ENCODE assay signal across 10 mouse cellular contexts in the genomic region with DNA sequence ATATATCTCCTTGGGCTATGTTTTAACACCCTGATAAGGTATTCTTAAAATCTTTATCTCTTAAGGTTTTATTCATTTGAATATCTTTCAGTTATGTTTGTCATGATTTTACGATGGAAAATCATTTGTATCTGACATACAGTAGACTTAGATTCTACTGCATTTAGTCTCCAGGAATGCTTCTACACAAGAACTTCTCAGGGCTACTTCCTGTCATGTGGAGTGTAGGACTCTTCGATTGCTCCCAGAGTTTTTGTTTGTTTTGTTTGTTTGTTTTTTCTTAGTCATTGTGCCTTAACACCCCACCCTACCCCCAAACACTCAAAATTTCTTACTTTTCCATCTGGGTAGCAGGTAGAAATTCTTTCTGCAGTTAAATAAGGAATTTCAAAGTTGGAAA. TPM values are rescaled to one million over a fixed set of nuclear protein-coding genes. Genes with fewer than 3 reads are reported as not detected.
A peak's percentile ranks its signal among the peaks of the same experiment; 100 is the strongest.
DNase-seq lines count a peak whose midpoint lies in the region; ATAC-seq and TF ChIP-seq lines count a peak whose summit lies in the region.
"Had no signal": no experiment of that assay in that cellular context is flagged by ENCODE, and none has a peak within 500 bp of the region (broad histone marks: within the 10 kb centered on the region; RNA-seq: fewer than 3 reads in every experiment).

No protein-coding gene starts in this region.

- no peak for ATAC-seq in heart, embryonic 12.5 days (ENCODE audit: insufficient number of reproducible peaks, low FRiP score)
- no peak for ATAC-seq in hindbrain, embryonic 12.5 days (ENCODE audit: low FRiP score)

- no peak for TF ChIP-seq CTCF in E14TG2a.4 (conservative IDR thresholded peaks at IDR 0.05; ENCODE audit: low read length)

- no peak overlapping the region for H3K27ac ChIP-seq in heart, embryonic 12.5 days (ENCODE audit: poor library complexity, severe bottlenecking)
- H3K27ac ChIP-seq in hindbrain, embryonic 12.5 days: no peak overlapping the region
- no peak overlapping the region for H3K27ac ChIP-seq in midbrain, embryonic 10.5 days (replicated peaks)

- H3K4me3 ChIP-seq in heart, embryonic 12.5 days: peak overlapping the region; percentile 26; the same call in 1 of the 2 replicates
- peak overlapping the region; percentile 99 for H3K4me3 ChIP-seq in E14TG2a.4 (replicated peaks; ENCODE audit: low read length)
- peak overlapping the region; percentile 90; the same call in 1 of the 2 replicates for H3K4me3 ChIP-seq in hindbrain, embryonic 12.5 days
- peak overlapping the region; percentile 99 for H3K4me3 ChIP-seq in midbrain, embryonic 10.5 days

- H3K9me3 ChIP-seq in heart, embryonic 12.5 days (replicated peaks): no peaks in the 10 kb centered on the region
- H3K9me3 ChIP-seq in E14TG2a.4 (ENCODE audit: low read length): no peaks in the 10 kb centered on the region
- no peaks in the 10 kb centered on the region for H3K9me3 ChIP-seq in hindbrain, embryonic 12.5 days (replicated peaks)
- H3K9me3 ChIP-seq in midbrain, embryonic 10.5 days (replicated peaks): no peaks in the 10 kb centered on the region

- H3K4me1 ChIP-seq in heart, embryonic 12.5 days (replicated peaks): peaks cover 8% of the 10 kb centered on the region; the same call in 1 of the 2 replicates
- peaks cover 17% of the 10 kb centered on the region for H3K4me1 ChIP-seq in E14TG2a.4 (replicated peaks; ENCODE audit: low read depth, low read length)
- H3K4me1 ChIP-seq in hindbrain, embryonic 12.5 days: peaks cover 7% of the 10 kb centered on the region; the same call in 1 of the 2 replicates
- H3K4me1 ChIP-seq in midbrain, embryonic 10.5 days: peaks cover 23% of the 10 kb centered on the region

- WGBS in heart, embryonic 12.5 days: 39% methylated on average over 2 of the region's 2 CpGs
- WGBS in hindbrain, embryonic 12.5 days: 43% methylated on average over 2 of the region's 2 CpGs
- WGBS in midbrain, embryonic 10.5 days: 59% methylated on average over 2 of the region's 2 CpGs

- peak overlapping the region; percentile 33; the same call in 1 of the 2 replicates for H3K4me2 ChIP-seq in heart, embryonic 12.5 days
- H3K4me2 ChIP-seq in hindbrain, embryonic 12.5 days (replicated peaks): peak overlapping the region; percentile 56

- no peak for DNase-seq in heart, postnatal 4 days
- DNase-seq in midbrain, embryonic 10.5 days (ENCODE audit: low spot score): no peak
- DNase-seq in cerebellum, adult 11 months: no peak
- no peak for DNase-seq in kidney, adult 9 months
- no peak for DNase-seq in gastrocnemius, adult 18-20 months (ENCODE audit: low spot score)
- DNase-seq: lung, postnatal 36 days had no signal

- no peak overlapping the region for H3K9ac ChIP-seq in heart, embryonic 12.5 days
- H3K9ac ChIP-seq in hindbrain, embryonic 12.5 days: no peak overlapping the region

- no peaks in the 10 kb centered on the region for H3K36me3 ChIP-seq in heart, embryonic 12.5 days
- H3K36me3 ChIP-seq in E14TG2a.4 (ENCODE audit: insufficient read depth, low read length): no peaks in the 10 kb centered on the region
- no peaks in the 10 kb centered on the region for H3K36me3 ChIP-seq in hindbrain, embryonic 12.5 days
- H3K36me3 ChIP-seq in midbrain, embryonic 10.5 days: no peaks in the 10 kb centered on the region

- H3K27me3 ChIP-seq in heart, embryonic 12.5 days (replicated peaks): no peaks in the 10 kb centered on the region
- no peaks in the 10 kb centered on the region for H3K27me3 ChIP-seq in E14TG2a.4 (ENCODE audit: insufficient read depth, low read length)
- H3K27me3 ChIP-seq in hindbrain, embryonic 12.5 days: no peaks in the 10 kb centered on the region
- H3K27me3 ChIP-seq in midbrain, embryonic 10.5 days (ENCODE audit: low read depth, poor library complexity, severe bottlenecking): no peaks in the 10 kb centered on the region

RNA-seq across cellular contexts. Expression of gene Polk, which starts 1.0 kb away (rescaled TPM):
- 8.6 TPM in 2 replicates for polyA plus RNA-seq in heart, embryonic 12.5 days (2016; fragmentation: Nextera tagmentation; extraction: Ambion mirVana)
- total RNA-seq in heart, postnatal 4 days (2021): 1 to 10 TPM; 5.5 to 7.8 TPM
- 7.4 and 8.8 TPM in 2 replicates for polyA plus RNA-seq in hindbrain, embryonic 12.5 days (2016; fragmentation: Nextera tagmentation; extraction: Ambion mirVana)
- polyA plus RNA-seq in midbrain, embryonic 10.5 days (2016; fragmentation: Nextera tagmentation; extraction: Ambion mirVana): 8.6 and 9.5 TPM in 2 replicates
- total RNA-seq in gastrocnemius, adult 18-20 months (2021): 1 to 10 TPM; 4.9 to 5.2 TPM

RNA-seq across cellular contexts. Expression of gene Col4a3bp, which starts 1.0 kb away (rescaled TPM):
- 9.0 and 9.7 TPM in 2 replicates for polyA plus RNA-seq in heart, embryonic 12.5 days (2016; fragmentation: Nextera tagmentation; extraction: Ambion mirVana)
- total RNA-seq in heart, postnatal 4 days (2021): 10 to 100 TPM; 36.8 to 37.7 TPM
- polyA plus RNA-seq in hindbrain, embryonic 12.5 days (2016; fragmentation: Nextera tagmentation; extraction: Ambion mirVana): 10.1 and 10.6 TPM in 2 replicates
- polyA plus RNA-seq in midbrain, embryonic 10.5 days (2016; fragmentation: Nextera tagmentation; extraction: Ambion mirVana): 5.9 and 7.1 TPM in 2 replicates
- total RNA-seq in gastrocnemius, adult 18-20 months (2021): 10 to 100 TPM; 40.3 to 41.8 TPM

RNA-seq across cellular contexts. Expression of gene Gm17622, which starts 50.8 kb away (rescaled TPM):
- not detected in 2 replicates for polyA plus RNA-seq in heart, embryonic 12.5 days (2016; fragmentation: Nextera tagmentation; extraction: Ambion mirVana)
- total RNA-seq in heart, postnatal 4 days (2021): not detected
- not detected in 2 replicates for polyA plus RNA-seq in hindbrain, embryonic 12.5 days (2016; fragmentation: Nextera tagmentation; extraction: Ambion mirVana)
- polyA plus RNA-seq in midbrain, embryonic 10.5 days (2016; fragmentation: Nextera tagmentation; extraction: Ambion mirVana): not detected in 2 replicates
- total RNA-seq in gastrocnemius, adult 18-20 months (2021): not detected
- total RNA-seq: ES-E14 had no signal

Comparison
In these comparisons a context has a peak if more than half of its experiments do, and no peak if none do; other contexts are left out.
1. H3K4me3 ChIP-seq: peak in every context shown above with its lines; median percentile 99 in E14TG2a.4; 99 in midbrain, embryonic 10.5 days; 90 in hindbrain, embryonic 12.5 days; 26 in heart, embryonic 12.5 days.